Mouse (Mus musculus) embryonic facial prominence, embryonic 12.5 days (tissue): ENCODE measurements around the gene Gm8947. TPM values are rescaled to one million over a fixed set of nuclear protein-coding genes. Genes with fewer than 3 reads are reported as not detected.

Source experiments
- ATAC-seq: fragments of 200-750 bp; cut with Nextera tagmentation; 2 replicates; pipeline ENCODE4 v1.8.0; 2017; ENCODE audit not compliant: insufficient number of reproducible peaks, insufficient read depth, low FRiP score, low TSS enrichment
- H3K27ac ChIP-seq: fragments of 300-500 bp; sonication (generic); 2 replicates; pipeline ENCODE4 v1.5.1; 2016; ENCODE audit warnings: mild to moderate bottlenecking
- H3K27me3 ChIP-seq: fragments of 300-500 bp; sonication (generic); 2 replicates; pipeline ENCODE4 v1.6.1; 2016; ENCODE audit warnings: mild to moderate bottlenecking, moderate library complexity
- H3K36me3 ChIP-seq: fragments of 300-500 bp; sonication (generic); 2 replicates; pipeline ENCODE4 v1.6.1; 2016; ENCODE audit warnings: mild to moderate bottlenecking
- H3K4me1 ChIP-seq: fragments of 300-500 bp; sonication (generic); 2 replicates; pipeline ENCODE4 v1.6.1; 2016
- H3K4me2 ChIP-seq: fragments of 300-500 bp; sonication (generic); replicated peaks from 2 replicates; pipeline ENCODE4 v1.6.1; 2016; ENCODE audit warnings: mild to moderate bottlenecking, moderate library complexity
- H3K4me3 ChIP-seq: fragments of 300-500 bp; sonication (generic); 2 replicates; pipeline ENCODE4 v1.5.1; 2016; ENCODE audit warnings: mild to moderate bottlenecking
- H3K9ac ChIP-seq: fragments of 300-500 bp; sonication (generic); 2 replicates; pipeline ENCODE4 v1.6.1; 2016; ENCODE audit warnings: mild to moderate bottlenecking, moderate library complexity
- H3K9me3 ChIP-seq: fragments of 300-500 bp; sonication (generic); 2 replicates; pipeline ENCODE4 v1.6.1; 2016; ENCODE audit warnings: mild to moderate bottlenecking, moderate library complexity
- WGBS: fragments of 180-500 bp; shearing (Covaris S2); methylation state at CpG from one replicate; pipeline ENCODE4 v1.1.7; 2016; 5-methylcytosine and 5-hydroxymethylcytosine counted together
- polyA plus RNA-seq: library from polyadenylated mRNA; unstranded; fragments of >200 nt; fragmentation: Nextera tagmentation; extraction: Ambion mirVana; gene quantifications from 2 replicates; pipeline ENCODE4 v1.2.1, GENCODE M21; 2016

Gm8947 gene
- polyA plus RNA-seq, 1 experiment from 2014 or later, result 0.37 TPM

DNA sequence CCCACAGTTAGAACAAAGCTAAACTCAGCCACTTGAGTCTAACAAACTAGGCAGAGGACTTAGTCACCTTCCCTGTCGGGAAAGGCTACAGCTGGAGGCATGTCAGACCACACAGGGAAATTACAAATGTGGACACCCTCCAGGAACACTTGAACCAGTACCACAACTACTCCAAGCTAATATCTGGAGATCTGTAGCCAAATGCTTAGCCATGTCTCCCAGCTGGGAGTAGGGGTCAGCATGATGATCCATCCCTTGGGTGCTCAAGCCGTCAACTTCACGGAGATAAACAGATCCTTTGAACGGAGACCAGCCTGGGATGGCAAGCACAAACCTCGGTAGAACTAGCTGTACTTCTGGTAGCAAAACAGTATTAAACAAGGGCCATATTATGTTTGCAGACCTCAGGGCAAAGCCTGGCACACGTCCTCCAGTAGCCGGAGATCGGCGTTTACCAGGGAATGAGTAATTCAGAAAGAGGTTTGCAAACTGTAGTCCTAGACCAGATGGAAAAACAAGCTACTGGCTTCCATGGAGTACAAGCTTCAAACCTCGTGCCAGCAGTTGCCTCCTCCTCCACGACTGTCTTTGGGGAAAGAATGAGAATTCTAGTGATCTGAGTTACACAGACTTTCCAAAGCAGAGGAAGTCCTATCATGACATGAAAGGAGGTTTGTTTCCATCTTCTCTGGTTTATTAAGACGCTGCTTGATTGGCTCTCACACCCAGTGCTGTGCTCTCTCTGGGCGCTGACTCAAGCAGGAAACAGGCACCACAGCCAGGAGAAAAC lies 44.2 kb downstream of the Gm8947 start:
- H3K4me1 ChIP-seq, result no peaks in the 10 kb centered on the region
- H3K27ac ChIP-seq, result no peak overlapping the region
- no peaks in the 10 kb centered on the region for H3K27me3 ChIP-seq
- H3K9me3 ChIP-seq, result no peaks in the 10 kb centered on the region; the same call in 1 of the 2 replicates
- H3K36me3 ChIP-seq, result no peaks in the 10 kb centered on the region
- WGBS, result 34% methylated on average over 13 of the region's 13 CpGs
- H3K4me2 ChIP-seq, result no peak overlapping the region
- no peak overlapping the region for H3K4me3 ChIP-seq
- H3K9ac ChIP-seq, result no peak overlapping the region
- no peak for ATAC-seq

DNA sequence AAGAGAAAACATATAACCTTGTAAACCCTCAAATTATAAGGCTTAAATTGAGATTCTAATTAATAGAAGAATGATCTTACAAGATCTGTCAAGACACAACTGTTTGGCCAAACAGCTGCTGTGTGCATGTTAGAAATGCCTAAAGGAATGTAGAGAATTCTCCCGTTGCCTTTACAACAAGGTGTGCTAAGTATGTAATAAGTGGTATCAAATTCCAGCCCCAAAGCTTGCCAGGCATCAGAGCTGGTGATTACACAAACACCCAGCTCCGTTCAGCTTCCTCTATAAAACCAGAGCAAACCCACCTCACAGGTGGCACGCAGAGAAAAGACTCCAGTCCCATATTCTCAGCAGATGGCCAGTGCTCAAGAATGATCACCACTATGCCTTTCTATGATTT lies 45.6 kb downstream of the Gm8947 start:
- whole genome bisulfite sequencing, result 42% methylated on average over 3 of the region's 3 CpGs
- Histone ChIP-seq H3K4me1 (no peaks in the 10 kb centered on the region), H3K9ac (no peak overlapping the region), H3K27me3 (no peaks in the 10 kb centered on the region), H3K27ac (no peak overlapping the region), H3K36me3 (no peaks in the 10 kb centered on the region), H3K9me3 (no peaks in the 10 kb centered on the region; the same call in 1 of the 2 replicates), H3K4me2 (no peak overlapping the region), H3K4me3 (no peak overlapping the region)
- ATAC-seq, result no peak

DNA sequence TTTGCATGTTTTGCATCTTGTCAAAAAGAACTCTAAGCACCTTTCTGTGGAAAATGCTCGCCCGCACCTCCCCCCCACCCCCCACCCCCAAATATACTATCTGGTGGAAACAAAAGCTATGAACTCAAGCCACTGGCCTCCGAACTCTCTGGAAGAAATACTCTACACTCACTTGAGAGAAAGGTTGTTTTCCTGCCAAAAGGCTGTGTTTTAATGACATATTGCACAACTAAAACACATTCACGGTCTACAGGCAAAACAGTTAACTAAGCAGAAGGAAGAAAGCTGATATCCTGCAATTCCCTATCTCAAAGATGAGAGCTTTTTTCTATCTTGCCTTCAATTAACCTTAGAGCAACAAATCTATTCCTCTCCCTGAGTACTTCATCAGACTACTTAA lies 51.2 kb downstream of the Gm8947 start:
- no peaks in the 10 kb centered on the region for H3K4me1 ChIP-seq
- no peaks in the 10 kb centered on the region; the same call in 1 of the 2 replicates for H3K9me3 ChIP-seq
- no peak overlapping the region for H3K27ac ChIP-seq
- no peaks in the 10 kb centered on the region for H3K36me3 ChIP-seq
- H3K4me3 ChIP-seq, result no peak overlapping the region
- WGBS, result 87% methylated on average over 4 of the region's 4 CpGs
- no peak overlapping the region for H3K9ac ChIP-seq
- no peak for ATAC-seq
- H3K27me3 ChIP-seq, result no peaks in the 10 kb centered on the region
- no peak overlapping the region for H3K4me2 ChIP-seq

Other genes with a start within 250 kb of the Gm8947 start
- 30.1 and 35.9 TPM in 2 replicates for gene Hmcn1, start 198.9 kb upstream of the Gm8947 start, polyA plus RNA-seq
- gene Gm47985, start 9.8 kb upstream of the Gm8947 start, polyA plus RNA-seq, result 0.92 and 1.2 TPM in 2 replicates
- gene Gm47995, start 6.1 kb downstream of the Gm8947 start, polyA plus RNA-seq, result not detected in 2 replicates
- not detected in 2 replicates for gene 3110040M04Rik, start 11.7 kb downstream of the Gm8947 start, polyA plus RNA-seq
- gene Gm47996, start 17.8 kb downstream of the Gm8947 start, polyA plus RNA-seq, result not detected in 2 replicates
- 351 and 372 TPM in 2 replicates for gene Ivns1abp, start 152.1 kb downstream of the Gm8947 start, polyA plus RNA-seq
- 24.8 and 30.6 TPM in 2 replicates for gene Swt1, start 236.1 kb downstream of the Gm8947 start, polyA plus RNA-seq
- gene Trmt1l, start 236.2 kb downstream of the Gm8947 start, polyA plus RNA-seq, result 54.8 and 55.7 TPM in 2 replicates